Mouse (Mus musculus) C2C12 (cell line): ENCODE measurements around the gene Gm21822. TPM values are rescaled to one million over a fixed set of nuclear protein-coding genes. Genes with fewer than 3 reads are reported as not detected.
"Not testable (repeated sequence)": the region's sequence is repeated elsewhere in the genome, so short reads cannot be mapped to it uniquely, and the experiment has no call there.

ENCODE experiments used
- H3K27me3 ChIP-seq: one replicate; pipeline ENCODE4 v1.6.1; 2011; ENCODE audit not compliant: control insufficient read depth, insufficient read depth, insufficient read length
- H3K36me3 ChIP-seq: one replicate; pipeline ENCODE4 v1.6.1; 2011; ENCODE audit not compliant: control insufficient read depth, insufficient read depth
- H3K4me3 ChIP-seq: one replicate; pipeline ENCODE4 v1.5.1; 2011; ENCODE audit warnings: mild to moderate bottlenecking, control low read depth; ENCODE audit not compliant: poor library complexity, insufficient read depth, severe bottlenecking
- H3K79me2 ChIP-seq: one replicate; pipeline ENCODE4 v1.6.1; 2011; ENCODE audit not compliant: control insufficient read depth, insufficient read depth
- H3K79me3 ChIP-seq: one replicate; pipeline ENCODE4 v1.6.1; 2011; ENCODE audit warnings: low read depth, control low read depth
- H3ac ChIP-seq: one replicate; pipeline ENCODE3; 2011; ENCODE audit warnings: low read depth; ENCODE audit not compliant: control insufficient read depth, insufficient read length
- long read RNA-seq, 2 experiments: library from polyadenylated mRNA; unstranded; transcript quantifications; one replicate each; pipeline ENCODE4 v2.0.0; 2019 to 2020
- polyA plus RNA-seq: library from polyadenylated mRNA; unstranded; fragments of >200 nt; fragmentation: generic; extraction: Trizol; gene quantifications from one replicate; pipeline ENCODE4 v1.2.1, GENCODE M21; 2012; ENCODE audit warnings: missing spikeins

Gm21822 gene
- polyA plus RNA-seq, result not detected
- long read RNA-seq, experiment 1, result 0 reads
- long read RNA-seq, experiment 2, result 0 reads

DNA sequence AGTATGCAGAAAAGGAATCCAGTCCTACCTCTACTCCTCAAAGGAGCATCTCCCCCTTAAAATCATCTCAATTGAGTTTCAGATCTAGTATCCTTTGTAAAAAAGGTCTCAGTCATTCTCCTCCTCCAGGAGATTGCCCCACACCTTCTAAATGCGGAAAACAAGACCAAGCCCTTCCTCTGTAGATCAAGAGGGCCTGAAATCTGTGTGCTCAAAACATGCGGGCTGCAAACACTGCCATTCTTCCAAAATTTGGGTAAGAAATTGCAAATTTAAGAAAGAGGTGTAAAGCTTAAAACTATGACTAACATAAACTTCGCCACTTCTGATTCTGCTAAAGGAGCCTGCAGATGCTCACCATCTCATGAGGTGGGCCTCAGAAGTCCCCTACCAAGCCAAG, at the start of gene Gm21822:
Gm21822 (plus strand) TSS at position 301 of the 400 bp plus-strand sequence.
- not testable (repeated sequence) for H3ac ChIP-seq, H3K27me3 ChIP-seq, H3K4me3 ChIP-seq, H3K36me3 ChIP-seq, H3K79me3 ChIP-seq, H3K79me2 ChIP-seq
